In genomic region chr7:74552546-74552945, GRCm38 (mm10) we compare ENCODE assay signal across 11 mouse cellular contexts. TPM values are rescaled to one million over a fixed set of nuclear protein-coding genes. Genes with fewer than 3 reads are reported as not detected.
A peak's percentile ranks its signal among the peaks of the same experiment; 100 is the strongest.
DNase-seq lines count a peak whose midpoint lies in the region; ATAC-seq and TF ChIP-seq lines count a peak whose summit lies in the region.
"Had no signal": no experiment of that assay in that cellular context is flagged by ENCODE, and none has a peak within 500 bp of the region (broad histone marks: within the 10 kb centered on the region; RNA-seq: fewer than 3 reads in every experiment).

No protein-coding gene starts in this region.

- no peak for TF ChIP-seq EP300 in stomach, postnatal 0 days (optimal IDR thresholded peaks at IDR 0.05)

- intact Hi-C loops in heart, postnatal 10 days (cut with DNase I): loop anchor here (5.0 kb wide), 1 partner anchor 40 kb away; no protein-coding TSS in a partner anchor

- no peaks in the 10 kb centered on the region for H3K9me3 ChIP-seq in heart, embryonic 10.5 days
- no peaks in the 10 kb centered on the region for H3K9me3 ChIP-seq in midbrain, embryonic 10.5 days (replicated peaks)
- no peaks in the 10 kb centered on the region for H3K9me3 ChIP-seq in midbrain, embryonic 11.5 days (ENCODE audit: control insufficient read depth, low read length)
- H3K9me3 ChIP-seq in hindbrain, postnatal 0 days (ENCODE audit: low read length): no peaks in the 10 kb centered on the region
- H3K9me3 ChIP-seq in stomach, postnatal 0 days (ENCODE audit: control insufficient read depth, low read length): no peaks in the 10 kb centered on the region
- H3K9me3 ChIP-seq: lung, embryonic 15.5 days had no signal

- 39% methylated on average over 4 of the region's 4 CpGs for WGBS in heart, embryonic 10.5 days
- WGBS in midbrain, embryonic 10.5 days: 58% methylated on average over 4 of the region's 4 CpGs
- WGBS in midbrain, embryonic 11.5 days: 57% methylated on average over 4 of the region's 4 CpGs
- 56% methylated on average over 4 of the region's 4 CpGs for WGBS in hindbrain, postnatal 0 days
- 48% methylated on average over 4 of the region's 4 CpGs for WGBS in stomach, postnatal 0 days

- no peak for ATAC-seq in midbrain, embryonic 11.5 days (ENCODE audit: low FRiP score)
- no peak for ATAC-seq in hindbrain, postnatal 0 days
- no peak for ATAC-seq in stomach, postnatal 0 days (ENCODE audit: low FRiP score, low TSS enrichment)

- H3K9ac ChIP-seq in midbrain, embryonic 11.5 days (ENCODE audit: low read length): no peak overlapping the region
- H3K9ac ChIP-seq in hindbrain, postnatal 0 days (replicated peaks; ENCODE audit: low read length): no peak overlapping the region
- H3K9ac ChIP-seq in stomach, postnatal 0 days (ENCODE audit: low read length): no peak overlapping the region
- H3K9ac ChIP-seq: lung, embryonic 15.5 days had no signal

- H3K4me1 ChIP-seq in heart, embryonic 10.5 days: peaks cover 55% of the 10 kb centered on the region
- H3K4me1 ChIP-seq in midbrain, embryonic 10.5 days: peaks cover 47% of the 10 kb centered on the region
- peaks cover 4% of the 10 kb centered on the region for H3K4me1 ChIP-seq in midbrain, embryonic 11.5 days (ENCODE audit: control insufficient read depth, insufficient read depth, low read length)
- H3K4me1 ChIP-seq in hindbrain, postnatal 0 days (ENCODE audit: insufficient read depth, low read length): no peaks in the 10 kb centered on the region
- peaks cover 2% of the 10 kb centered on the region; the same call in 1 of the 2 replicates for H3K4me1 ChIP-seq in stomach, postnatal 0 days (replicated peaks; ENCODE audit: control insufficient read depth, insufficient read depth)

- H3K27me3 ChIP-seq in heart, embryonic 10.5 days (ENCODE audit: insufficient read depth, poor library complexity, severe bottlenecking): peaks cover 27% of the 10 kb centered on the region
- H3K27me3 ChIP-seq in midbrain, embryonic 10.5 days (ENCODE audit: low read depth, poor library complexity, severe bottlenecking): peaks cover 47% of the 10 kb centered on the region
- peaks cover 12% of the 10 kb centered on the region for H3K27me3 ChIP-seq in midbrain, embryonic 11.5 days (ENCODE audit: control insufficient read depth, insufficient read depth, low read length)
- 0 out of 2 replicates have a peak, but pooled peaks cover 2% of the 10 kb centered on the region for H3K27me3 ChIP-seq in hindbrain, postnatal 0 days (ENCODE audit: insufficient read depth, low read length)
- no peaks in the 10 kb centered on the region for H3K27me3 ChIP-seq in stomach, postnatal 0 days (ENCODE audit: control insufficient read depth, insufficient read depth, low read length)

- TF ChIP-seq CTCF in hindbrain, postnatal 0 days (IDR thresholded peaks at IDR 0.05; ENCODE audit: low read depth): no peak
- no peak for TF ChIP-seq CTCF in stomach, postnatal 0 days (IDR thresholded peaks at IDR 0.05; ENCODE audit: low read depth)

- H3K4me3 ChIP-seq in heart, embryonic 10.5 days: peak overlapping the region; percentile 84
- H3K4me3 ChIP-seq in midbrain, embryonic 10.5 days: peak overlapping the region; percentile 79; the same call in 1 of the 2 replicates
- H3K4me3 ChIP-seq in midbrain, embryonic 11.5 days (ENCODE audit: low read depth, low read length): no peak overlapping the region
- peak overlapping the region; percentile 73 for H3K4me3 ChIP-seq in hindbrain, postnatal 0 days (ENCODE audit: low read length)
- H3K4me3 ChIP-seq in stomach, postnatal 0 days (ENCODE audit: low read depth, low read length): no peak overlapping the region
- H3K4me3 ChIP-seq: lung, embryonic 15.5 days had no signal

- H3K4me2 ChIP-seq in midbrain, embryonic 11.5 days: no peak overlapping the region
- peak overlapping the region; percentile 83 for H3K4me2 ChIP-seq in hindbrain, postnatal 0 days (ENCODE audit: low read depth, low read length)
- 0 out of 2 replicates have a peak overlapping the region, but pooled peaks have one; percentile 20 for H3K4me2 ChIP-seq in stomach, postnatal 0 days (replicated peaks; ENCODE audit: low read depth)

- H3K27ac ChIP-seq in heart, embryonic 10.5 days: 0 out of 2 replicates have a peak overlapping the region, but pooled peaks have one; percentile 42
- no peak overlapping the region for H3K27ac ChIP-seq in midbrain, embryonic 10.5 days (replicated peaks)
- no peak overlapping the region for H3K27ac ChIP-seq in midbrain, embryonic 11.5 days (ENCODE audit: low read depth, low read length)
- no peak overlapping the region for H3K27ac ChIP-seq in hindbrain, postnatal 0 days
- no peak overlapping the region for H3K27ac ChIP-seq in stomach, postnatal 0 days (replicated peaks)
- H3K27ac ChIP-seq: lung, embryonic 15.5 days had no signal

- H3K36me3 ChIP-seq in heart, embryonic 10.5 days: no peaks in the 10 kb centered on the region
- H3K36me3 ChIP-seq in midbrain, embryonic 10.5 days: no peaks in the 10 kb centered on the region
- no peaks in the 10 kb centered on the region for H3K36me3 ChIP-seq in midbrain, embryonic 11.5 days (ENCODE audit: control insufficient read depth, insufficient read depth, low read length)
- H3K36me3 ChIP-seq in hindbrain, postnatal 0 days (ENCODE audit: insufficient read depth, low read length): no peaks in the 10 kb centered on the region
- H3K36me3 ChIP-seq in stomach, postnatal 0 days (ENCODE audit: control insufficient read depth, insufficient read depth, low read length): no peaks in the 10 kb centered on the region
- H3K36me3 ChIP-seq: lung, embryonic 15.5 days had no signal

- no peak for DNase-seq in heart, embryonic 10.5 days (ENCODE audit: low spot score)
- DNase-seq in heart, postnatal 10 days: no peak
- DNase-seq in midbrain, embryonic 10.5 days (ENCODE audit: low spot score): no peak
- no peak for DNase-seq in midbrain, embryonic 11.5 days (ENCODE audit: low spot score, missing footprints)
- no peak for DNase-seq in hindbrain, postnatal 0 days (ENCODE audit: low spot score)
- DNase-seq in stomach, postnatal 0 days (ENCODE audit: low spot score): no peak
- DNase-seq in urinary bladder, postnatal 25 days (ENCODE audit: low spot score): no peak
- no peak for DNase-seq in left cerebral cortex, adult 11 months (ENCODE audit: low spot score)
- DNase-seq: adrenal gland, postnatal 36 days; gastrocnemius, postnatal 25 days had no signal

RNA-seq across cellular contexts. Expression of gene Slco3a1, which starts 2.0 kb away (rescaled TPM):
- polyA plus RNA-seq in heart, embryonic 10.5 days (2016; fragmentation: Nextera tagmentation; extraction: Ambion mirVana): 26.9 and 36.7 TPM in 2 replicates
- total RNA-seq in heart, postnatal 10 days (2021): 10 to 100 TPM; 49.2 to 58.1 TPM
- 7.0 and 9.1 TPM in 2 replicates for polyA plus RNA-seq in midbrain, embryonic 10.5 days (2016; fragmentation: Nextera tagmentation; extraction: Ambion mirVana)
- polyA plus RNA-seq in midbrain, embryonic 11.5 days (2014; fragmentation: Nextera tagmentation; extraction: Ambion mirVana): 7.8 and 8.4 TPM in 2 replicates
- total RNA-seq in hindbrain, postnatal 0 days (2014; rRNA removed): 17.9 and 20.7 TPM in 2 replicates
- 14.7 and 15.0 TPM in 2 replicates for polyA plus RNA-seq in hindbrain, postnatal 0 days (2015; fragmentation: Nextera tagmentation; extraction: Ambion mirVana)
- polyA plus RNA-seq in stomach, postnatal 0 days (2015; fragmentation: Nextera tagmentation; extraction: Ambion mirVana): 9.0 and 9.1 TPM in 2 replicates

Comparison
In these comparisons a context has a peak if more than half of its experiments do, and no peak if none do; other contexts are left out.
1. H3K4me3 ChIP-seq: peak in heart, embryonic 10.5 days (single experiment), midbrain, embryonic 10.5 days (single experiment) and hindbrain, postnatal 0 days (single experiment); none in midbrain, embryonic 11.5 days (single experiment) and stomach, postnatal 0 days (single experiment).